Mouse (Mus musculus): ENCODE measurements around the gene Cldn6. TPM values are rescaled to one million over a fixed set of nuclear protein-coding genes. Genes with fewer than 3 reads are reported as not detected.

The Cldn6 gene
- not detected in 2 replicates for polyA plus RNA-seq (2012; ENCODE audit: insufficient read depth, insufficient read length, missing spikeins)

GRCm38 (mm10) chr17:23679127-23679835 lies at the start of gene Cldn6:
Gene Cldn6, plus strand, starts transcription at chr17:23679249.
- Histone ChIP-seq H3K4me3 (ENCODE audit: insufficient read depth, low read length) (no peak within 1 kb of the TSS), H3K27ac (ENCODE audit: insufficient read depth, low read depth, low read length) (no peak within 1 kb of the TSS), H3K4me1 (ENCODE audit: control insufficient read depth, insufficient read depth, low read length) (peaks cover 14% of the 10 kb centered on the region)
- TF ChIP-seq POLR2A (IDR thresholded peaks at IDR 0.05; ENCODE audit: borderline replicate concordance, low read depth, low read length) (no peak), CTCF (IDR thresholded peaks at IDR 0.05; ENCODE audit: low read depth, low read length) (no peak)

DNA sequence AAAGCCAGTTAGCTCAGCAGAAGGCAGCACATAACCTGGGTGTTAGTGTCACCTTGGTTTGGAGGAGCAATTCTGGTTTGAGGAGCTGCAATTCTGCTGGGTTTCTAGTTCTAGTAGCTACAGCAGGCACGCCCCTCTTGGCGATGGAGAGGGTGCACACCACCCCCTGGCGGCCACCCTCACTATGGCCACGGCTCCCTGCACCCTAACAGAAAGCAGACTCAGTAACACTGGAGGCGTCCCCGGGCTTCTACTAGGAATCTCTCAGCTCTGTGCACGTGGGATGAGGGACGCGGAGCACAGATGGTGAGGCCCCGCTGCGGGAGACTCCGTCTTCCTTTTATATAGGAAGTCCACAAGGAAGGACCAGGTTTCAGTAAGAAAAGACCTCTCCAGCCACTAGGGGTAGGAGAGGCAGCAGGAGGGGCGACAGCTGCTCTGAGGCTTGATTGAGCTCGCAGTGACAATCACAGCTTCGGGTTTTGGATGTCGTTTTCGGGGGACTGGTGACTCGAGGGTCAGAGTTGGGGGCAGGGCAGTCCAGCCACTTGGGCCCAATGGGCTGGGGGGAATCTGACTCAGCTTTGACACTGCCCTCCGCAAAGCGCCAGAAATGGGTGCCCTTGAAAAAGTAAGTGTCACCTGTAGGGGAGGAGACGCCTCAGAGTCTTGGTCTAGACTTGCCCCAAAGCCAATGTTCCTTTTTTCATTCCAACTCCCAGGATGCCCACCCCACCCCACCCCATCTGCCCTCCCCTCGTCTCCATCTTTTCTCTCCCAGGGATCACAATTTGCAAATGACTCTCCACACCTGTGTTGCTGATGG lies 48.6 kb upstream of the Cldn6 start:
- H3K4me1 ChIP-seq (ENCODE audit: control insufficient read depth, insufficient read depth, low read length) = no peaks in the 10 kb centered on the region
- no peak overlapping the region for H3K27ac ChIP-seq (ENCODE audit: insufficient read depth, low read depth, low read length)
- TF ChIP-seq CTCF (IDR thresholded peaks at IDR 0.05; ENCODE audit: low read depth, low read length) = peak; percentile 55
- no peak for TF ChIP-seq POLR2A (IDR thresholded peaks at IDR 0.05; ENCODE audit: borderline replicate concordance, low read depth, low read length)
- H3K4me3 ChIP-seq (ENCODE audit: insufficient read depth, low read length) = no peak overlapping the region

DNA sequence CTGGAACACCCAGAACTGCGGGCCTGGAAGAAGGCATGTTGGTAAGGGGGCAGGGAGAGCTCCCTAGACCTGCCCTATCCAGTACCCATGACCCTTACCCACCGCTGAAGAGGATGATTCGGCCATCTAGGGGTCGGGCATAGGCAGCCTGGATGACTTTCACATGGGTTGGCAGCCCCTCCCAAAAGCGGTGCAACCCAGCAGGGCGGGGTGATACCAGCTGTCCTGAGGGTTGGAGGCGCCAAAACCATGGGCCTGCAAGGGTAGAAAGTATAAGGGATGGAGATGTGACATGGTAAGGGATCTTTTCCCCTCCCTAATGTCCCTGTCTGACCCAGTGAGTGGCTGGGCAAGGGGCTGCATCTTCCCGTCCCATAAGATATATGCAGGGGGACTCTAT lies 47.8 kb upstream of the Cldn6 start:
- H3K4me3 ChIP-seq (ENCODE audit: insufficient read depth, low read length) = no peak overlapping the region
- no peaks in the 10 kb centered on the region for H3K4me1 ChIP-seq (ENCODE audit: control insufficient read depth, insufficient read depth, low read length)
- no peak overlapping the region for H3K27ac ChIP-seq (ENCODE audit: insufficient read depth, low read depth, low read length)
- TF ChIP-seq CTCF (IDR thresholded peaks at IDR 0.05; ENCODE audit: low read depth, low read length) (no peak), POLR2A (IDR thresholded peaks at IDR 0.05; ENCODE audit: borderline replicate concordance, low read depth, low read length) (no peak)

- no peaks in the 10 kb centered on the region for H3K4me1 ChIP-seq (ENCODE audit: control insufficient read depth, insufficient read depth, low read length)
- no peak within 1 kb of the TSS for H3K27ac ChIP-seq (ENCODE audit: insufficient read depth, low read depth, low read length)
- H3K4me3 ChIP-seq (ENCODE audit: insufficient read depth, low read length) = peak within 1 kb of the TSS; percentile 60
- TF ChIP-seq CTCF (IDR thresholded peaks at IDR 0.05; ENCODE audit: low read depth, low read length) (no peak), POLR2A (IDR thresholded peaks at IDR 0.05; ENCODE audit: borderline replicate concordance, low read depth, low read length) (no peak)
Observed at GRCm38 (mm10) chr17:23644613-23645495, 34.2 kb upstream of the Cldn6 start, which contains the start of gene Mmp25. Gene Mmp25, minus strand, starts transcription at chr17:23645277.

- Histone ChIP-seq H3K4me1 (ENCODE audit: control insufficient read depth, insufficient read depth, low read length) (no peaks in the 10 kb centered on the region), H3K4me3 (ENCODE audit: insufficient read depth, low read length) (no peak overlapping the region), H3K27ac (ENCODE audit: insufficient read depth, low read depth, low read length) (no peak overlapping the region)
- TF ChIP-seq POLR2A (IDR thresholded peaks at IDR 0.05; ENCODE audit: borderline replicate concordance, low read depth, low read length) (no peak), CTCF (IDR thresholded peaks at IDR 0.05; ENCODE audit: low read depth, low read length) (no peak)
Observed at GRCm38 (mm10) chr17:23645894-23646293, 33.2 kb upstream of the Cldn6 start.

GRCm38 (mm10) chr17:23651363-23651762 lies 27.7 kb upstream of the Cldn6 start:
- Histone ChIP-seq H3K4me3 (ENCODE audit: insufficient read depth, low read length) (no peak overlapping the region), H3K4me1 (ENCODE audit: control insufficient read depth, insufficient read depth, low read length) (peaks cover 12% of the 10 kb centered on the region), H3K27ac (ENCODE audit: insufficient read depth, low read depth, low read length) (no peak overlapping the region)
- TF ChIP-seq CTCF (IDR thresholded peaks at IDR 0.05; ENCODE audit: low read depth, low read length) = no peak
- no peak for TF ChIP-seq POLR2A (IDR thresholded peaks at IDR 0.05; ENCODE audit: borderline replicate concordance, low read depth, low read length)

DNA sequence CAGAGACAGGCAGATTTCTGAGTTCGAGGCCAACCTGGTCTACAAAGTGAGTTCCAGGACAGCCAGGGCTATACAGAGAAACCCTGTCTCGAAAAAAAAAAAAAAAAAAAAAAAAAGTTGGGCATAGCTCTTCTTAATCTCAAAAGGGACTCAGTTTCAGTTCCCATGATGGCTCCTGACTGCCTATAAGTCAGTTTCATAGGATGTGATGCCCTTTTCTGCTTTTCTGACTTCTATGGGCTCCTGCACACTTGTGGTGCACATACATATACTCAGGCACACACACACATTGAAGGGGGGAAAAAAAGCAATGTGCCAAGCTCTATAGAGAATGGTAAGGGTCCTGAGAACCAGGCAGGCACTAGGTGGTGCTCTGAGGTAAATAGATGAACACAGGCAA lies 25.7 kb upstream of the Cldn6 start:
- Histone ChIP-seq H3K4me1 (ENCODE audit: control insufficient read depth, insufficient read depth, low read length) (peaks cover 14% of the 10 kb centered on the region), H3K4me3 (ENCODE audit: insufficient read depth, low read length) (no peak overlapping the region), H3K27ac (ENCODE audit: insufficient read depth, low read depth, low read length) (no peak overlapping the region)
- TF ChIP-seq CTCF (IDR thresholded peaks at IDR 0.05; ENCODE audit: low read depth, low read length) (no peak), POLR2A (IDR thresholded peaks at IDR 0.05; ENCODE audit: borderline replicate concordance, low read depth, low read length) (no peak)

DNA sequence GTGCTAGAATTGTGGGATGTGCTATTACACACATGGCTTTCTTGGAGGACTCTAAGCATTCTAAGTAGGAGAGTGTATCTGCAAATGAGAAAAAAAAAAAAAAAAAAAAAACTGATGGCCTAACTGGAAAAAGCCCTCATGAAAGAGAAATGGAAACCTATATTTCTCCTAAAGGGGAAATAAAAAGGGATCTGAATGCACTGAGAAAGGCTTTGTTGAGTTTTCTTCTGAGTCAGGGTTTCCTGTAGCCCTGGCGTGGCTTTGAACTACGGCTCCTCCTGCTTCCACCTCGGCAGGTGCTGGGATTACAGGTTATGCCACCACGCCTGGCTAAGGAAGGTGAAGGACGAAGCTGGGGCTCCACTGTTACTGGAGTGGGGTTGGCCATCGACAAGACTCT lies 25.0 kb upstream of the Cldn6 start:
- TF ChIP-seq CTCF (IDR thresholded peaks at IDR 0.05; ENCODE audit: low read depth, low read length) (no peak), POLR2A (IDR thresholded peaks at IDR 0.05; ENCODE audit: borderline replicate concordance, low read depth, low read length) (no peak)
- Histone ChIP-seq H3K4me3 (ENCODE audit: insufficient read depth, low read length) (no peak overlapping the region), H3K27ac (ENCODE audit: insufficient read depth, low read depth, low read length) (no peak overlapping the region), H3K4me1 (ENCODE audit: control insufficient read depth, insufficient read depth, low read length) (peaks cover 14% of the 10 kb centered on the region)

- Histone ChIP-seq H3K27ac (ENCODE audit: insufficient read depth, low read depth, low read length) (no peak overlapping the region), H3K4me1 (ENCODE audit: control insufficient read depth, insufficient read depth, low read length) (peaks cover 14% of the 10 kb centered on the region), H3K4me3 (ENCODE audit: insufficient read depth, low read length) (no peak overlapping the region)
- no peak for TF ChIP-seq CTCF (IDR thresholded peaks at IDR 0.05; ENCODE audit: low read depth, low read length)
- TF ChIP-seq POLR2A (IDR thresholded peaks at IDR 0.05; ENCODE audit: borderline replicate concordance, low read depth, low read length) = no peak
Observed at GRCm38 (mm10) chr17:23654410-23654809, 24.6 kb upstream of the Cldn6 start.

Data from bone marrow macrophage, adult 2 months (primary cell).